Mouse (Mus musculus): ENCODE results near the gene Tmem269. TPM values are rescaled to one million over a fixed set of nuclear protein-coding genes. Genes with fewer than 3 reads are reported as not detected.

Tmem269 gene
- total RNA-seq (2022) = under 1 TPM in 1 of 4 experiments, not detected in 3; 0.24 TPM

DNA sequence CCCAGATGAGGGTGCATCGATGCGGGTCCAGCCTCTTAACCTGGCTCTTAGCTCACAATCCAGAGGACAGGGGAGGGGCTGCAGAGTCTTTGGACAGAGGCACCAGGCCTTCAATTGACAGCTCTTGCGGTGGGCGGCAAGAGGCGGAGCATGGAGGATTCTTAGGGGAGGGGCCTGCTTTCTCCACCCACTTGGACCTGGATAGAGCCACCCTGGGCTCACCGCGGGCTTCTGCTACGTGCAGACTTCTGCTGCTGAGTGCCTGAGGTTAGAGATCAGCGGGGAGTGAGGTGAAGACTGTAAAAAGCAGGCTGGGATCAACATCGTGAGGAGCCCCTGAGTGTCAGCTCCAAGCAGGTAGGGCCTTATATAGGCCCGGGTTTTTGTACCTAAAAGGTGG, at the start of gene Tmem269:
TSS of gene Tmem269 (minus strand) at position 49 of the 400 bp plus-strand sequence.
- no peak for DNase-seq (ENCODE audit: low spot score in 2 of 2)

- DNase-seq (ENCODE audit: low spot score in 2 of 2) = no peak
Observed at GRCm38 (mm10) chr4:119266606-119267005, 48.6 kb upstream of the Tmem269 start.

DNA sequence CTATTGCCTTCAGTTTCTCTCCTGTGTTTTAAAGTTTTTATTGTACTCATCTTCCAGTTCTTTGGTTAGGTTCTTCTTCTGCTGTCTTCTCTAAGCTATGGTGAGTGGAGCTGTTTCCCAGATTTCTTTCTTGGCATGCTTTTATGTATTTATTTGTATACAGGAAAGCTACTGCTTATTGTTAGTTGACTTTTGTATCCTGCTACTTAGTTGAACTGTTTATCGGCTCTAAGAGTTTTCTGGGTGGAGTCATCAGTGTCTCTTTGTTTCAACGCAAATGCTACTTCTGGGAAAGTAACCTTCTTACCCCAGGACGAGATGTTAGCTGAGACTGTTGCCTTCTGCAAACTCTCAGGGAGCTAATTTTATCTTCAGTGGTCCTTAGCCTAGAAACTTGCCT, 45.4 kb upstream of the Tmem269 start:
- no peak for DNase-seq (ENCODE audit: low spot score in 2 of 2)

DNA sequence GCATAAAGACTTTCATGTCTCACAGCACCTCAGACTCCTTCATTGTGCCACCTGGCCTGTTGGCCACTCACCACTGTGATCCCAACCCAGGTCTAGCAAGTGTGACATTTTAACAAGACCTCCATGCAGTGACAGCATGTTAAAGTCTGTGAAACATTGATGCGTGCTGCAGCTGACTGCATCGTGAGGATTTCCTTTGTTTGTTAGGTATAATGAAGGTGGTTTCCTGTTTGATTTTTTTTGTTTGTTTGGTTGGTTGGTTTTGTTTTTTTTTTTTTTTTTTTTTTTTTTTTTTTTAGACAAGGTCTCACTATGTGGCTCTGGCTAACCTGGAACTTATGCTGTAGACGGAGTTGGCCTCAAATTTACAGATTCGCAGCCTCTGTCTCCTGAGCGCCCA, 44.5 kb upstream of the Tmem269 start:
- DNase-seq (ENCODE audit: low spot score in 2 of 2) = no peak

DNA sequence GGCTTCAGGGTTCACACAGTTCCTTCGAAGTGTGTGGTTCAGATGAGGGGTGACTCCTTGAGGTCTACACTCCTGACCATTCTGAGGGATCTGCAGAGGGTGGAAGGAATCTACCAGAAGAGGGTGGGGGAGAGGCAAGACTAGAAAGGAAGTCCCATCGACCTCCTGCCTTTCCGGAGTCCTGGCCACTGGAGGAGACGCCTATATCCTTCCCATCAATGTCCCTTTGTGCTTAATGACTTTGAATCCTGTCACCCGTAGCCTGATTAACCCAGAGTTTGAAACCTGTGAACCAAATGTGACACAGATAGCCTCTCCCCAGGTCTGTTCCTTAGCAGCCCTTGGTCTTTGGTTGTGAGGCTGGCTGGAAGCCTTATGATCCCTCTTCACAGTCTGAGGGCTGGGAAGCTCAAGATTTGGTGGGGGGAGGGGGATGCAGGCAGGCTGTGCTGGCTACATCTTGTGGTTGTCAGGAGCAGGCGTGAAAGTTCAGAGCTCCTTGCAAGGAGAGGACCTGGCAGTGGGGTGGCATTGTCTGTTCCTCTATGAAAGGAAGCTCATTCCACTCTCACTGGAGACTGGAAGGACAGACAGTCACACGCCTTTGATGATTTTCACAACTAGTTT, 43.2 kb upstream of the Tmem269 start:
- no peak for DNase-seq (ENCODE audit: low spot score in 2 of 2)

GRCm38 (mm10) chr4:119259344-119260254, 41.6 kb upstream of the Tmem269 start:
- no peak for DNase-seq (ENCODE audit: low spot score in 2 of 2)

GRCm38 (mm10) chr4:119257083-119257482, 39.1 kb upstream of the Tmem269 start:
- DNase-seq (ENCODE audit: low spot score in 2 of 2) = no peak

GRCm38 (mm10) chr4:119255351-119255750, 37.3 kb upstream of the Tmem269 start, which contains the start of gene Cldn19:
Gene Cldn19, plus strand, starts transcription at chr4:119255414.
- no peak for DNase-seq (ENCODE audit: low spot score in 2 of 2)

- DNase-seq (ENCODE audit: low spot score in 2 of 2) = no peak
Observed at GRCm38 (mm10) chr4:119254012-119254618, 36.1 kb upstream of the Tmem269 start.

DNA sequence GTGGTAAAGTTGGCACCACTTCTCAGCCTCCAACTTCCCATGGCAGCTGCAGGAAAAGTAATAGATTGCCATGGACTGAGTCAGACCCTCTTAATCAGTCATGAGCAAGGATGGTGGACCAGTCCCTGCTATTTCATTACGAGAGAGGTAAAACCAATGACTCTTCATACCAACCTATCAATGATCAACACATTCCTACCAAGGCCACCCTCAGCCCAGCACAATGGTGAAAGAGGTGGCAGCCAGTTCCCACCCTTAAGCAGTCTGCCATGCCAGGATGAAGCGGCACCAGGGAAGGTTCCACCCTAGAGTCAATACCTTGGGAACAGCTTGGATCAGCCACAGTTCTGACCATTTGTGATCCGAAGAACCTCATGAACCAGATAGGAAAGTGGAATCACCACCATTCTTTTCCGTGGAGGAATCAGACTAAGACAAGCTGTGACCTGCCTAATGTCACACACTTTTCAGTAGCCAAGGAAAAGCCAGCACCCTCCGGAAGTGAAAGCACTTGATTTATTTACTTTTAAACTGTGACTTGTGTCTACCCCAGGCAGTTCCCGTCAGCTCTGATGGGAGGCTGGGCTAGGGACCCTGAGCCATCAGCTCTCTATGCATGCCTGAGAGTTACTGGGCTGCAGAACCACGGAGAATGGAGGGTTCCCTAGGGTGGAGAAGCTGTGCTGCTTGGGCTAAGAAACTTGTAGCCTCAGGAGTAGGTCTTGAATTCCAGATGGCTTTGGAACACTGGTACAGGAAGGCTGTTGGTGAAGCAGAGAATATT, 34.2 kb upstream of the Tmem269 start:
- DNase-seq (ENCODE audit: low spot score in 2 of 2) = no peak

GRCm38 (mm10) chr4:119248407-119248965, 30.5 kb upstream of the Tmem269 start:
- DNase-seq (ENCODE audit: low spot score in 2 of 2) = no peak

GRCm38 (mm10) chr4:119247462-119248235, 29.6 kb upstream of the Tmem269 start:
- DNase-seq (ENCODE audit: low spot score in 2 of 2) = peak; percentile 55 to 57

GRCm38 (mm10) chr4:119246688-119247225, 28.7 kb upstream of the Tmem269 start:
- DNase-seq (ENCODE audit: low spot score in 2 of 2) = no peak

- no peak for DNase-seq (ENCODE audit: low spot score in 2 of 2)
Observed at GRCm38 (mm10) chr4:119245961-119246360, 27.9 kb upstream of the Tmem269 start.

DNA sequence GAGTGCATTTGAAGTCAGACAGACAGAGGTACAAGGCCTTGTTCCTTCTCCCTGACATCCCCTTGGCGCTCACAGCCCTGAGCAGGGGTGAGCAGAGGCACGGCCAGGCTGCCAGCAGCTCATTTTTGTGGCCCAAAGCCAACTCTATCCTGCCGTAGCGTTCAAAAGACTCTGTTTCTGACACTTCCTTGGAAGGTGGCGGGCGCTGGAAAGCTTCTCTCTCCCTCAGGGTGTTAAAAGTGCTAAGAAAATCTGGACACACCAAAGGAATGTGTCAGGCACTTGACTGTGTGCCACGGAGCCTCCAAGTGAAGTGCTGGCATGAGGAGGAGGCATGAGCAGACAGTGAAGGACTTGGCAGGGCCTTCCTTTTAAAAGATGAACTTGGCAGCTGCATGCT, 27.5 kb upstream of the Tmem269 start:
- no peak for DNase-seq (ENCODE audit: low spot score in 2 of 2)

- DNase-seq (ENCODE audit: low spot score in 2 of 2) = no peak
Observed at GRCm38 (mm10) chr4:119244468-119245240, 26.6 kb upstream of the Tmem269 start.

- DNase-seq (ENCODE audit: low spot score in 2 of 2) = no peak
Observed at GRCm38 (mm10) chr4:119242571-119242970, 24.6 kb upstream of the Tmem269 start.

DNA sequence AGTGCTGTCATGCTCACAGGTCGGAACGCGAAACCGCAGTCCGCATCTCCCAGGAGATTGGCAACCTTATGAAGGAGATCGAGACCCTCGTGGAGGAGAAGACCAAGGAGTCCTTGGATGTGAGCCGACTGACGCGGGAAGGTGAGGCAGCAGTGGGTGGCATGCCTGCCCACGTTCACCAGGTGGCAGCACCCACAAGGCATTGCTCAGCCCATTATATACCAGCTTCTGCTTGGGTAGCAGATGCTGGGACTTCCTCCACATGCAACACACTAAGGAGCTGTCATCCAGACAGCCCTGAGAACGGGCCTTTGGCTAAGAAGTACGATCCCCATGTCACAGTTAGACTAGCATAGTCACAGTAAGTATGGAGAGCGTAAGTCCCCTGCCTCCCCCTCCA, 23.6 kb upstream of the Tmem269 start:
- no peak for DNase-seq (ENCODE audit: low spot score in 2 of 2)

DNA sequence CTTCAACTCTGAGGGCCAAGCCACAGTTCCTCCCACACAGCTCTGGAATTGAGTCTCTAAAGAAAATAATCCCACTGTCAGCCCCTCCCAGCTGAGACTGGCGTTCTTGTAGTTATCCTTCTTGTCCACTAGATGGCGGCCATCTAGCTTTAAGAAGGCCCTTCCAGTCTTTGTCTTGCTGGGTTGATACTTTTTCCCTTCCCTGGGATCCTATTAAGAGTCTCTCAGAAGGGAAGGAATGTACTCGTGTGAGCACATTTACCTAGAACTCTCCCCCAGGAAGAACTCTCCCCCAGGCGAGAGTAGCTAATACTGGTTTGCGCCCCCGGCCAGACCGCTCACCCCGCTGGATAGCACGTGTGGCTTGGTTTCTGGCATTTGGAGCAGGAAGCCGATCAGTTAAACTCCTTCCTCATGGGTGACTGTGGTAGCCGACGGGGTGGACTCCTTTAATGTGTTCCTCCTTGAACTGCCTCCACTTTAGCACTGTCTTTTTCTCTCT, 21.2 kb upstream of the Tmem269 start:
- no peak for DNase-seq (ENCODE audit: low spot score in 2 of 2)
